Mouse (Mus musculus): ENCODE data around the gene Ly6g6e. TPM values are rescaled to one million over a fixed set of nuclear protein-coding genes. Genes with fewer than 3 reads are reported as not detected.

Ly6g6e gene
- total and polyA plus RNA-seq, 3 experiments, result 0.23 TPM; not detected in 2

DNA sequence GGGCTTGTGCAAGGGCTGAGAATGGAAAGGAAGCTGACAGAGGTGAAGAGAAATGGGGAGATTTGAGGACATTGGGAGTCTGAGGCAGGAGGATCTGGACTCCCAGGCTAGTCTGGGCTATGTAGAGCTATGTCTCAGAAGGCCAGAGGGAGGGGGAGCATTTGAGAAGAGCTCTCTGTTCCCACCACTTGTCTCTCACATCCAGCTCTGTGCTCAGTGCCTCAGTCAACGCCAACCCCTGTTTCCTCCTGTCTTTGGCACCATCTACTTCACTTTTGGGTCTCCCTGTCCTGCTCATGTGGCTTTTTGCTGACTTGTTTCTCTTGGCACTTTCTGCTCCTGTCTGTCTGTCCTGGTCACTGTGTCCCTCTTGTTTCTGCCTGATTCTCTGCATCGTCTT is 583 bp downstream of the Ly6g6e start:
- Histone ChIP-seq H3K27ac (ENCODE audit: control insufficient read depth, low read depth, low read length) (no peak overlapping the region), H3K4me1 (ENCODE audit: control insufficient read depth in 1 of 2, insufficient read depth in 2 of 2, low read length in 2 of 2) (peaks cover 15 to 24% of the 10 kb centered on the region in 2 experiments), H3K9ac (ENCODE audit: control insufficient read depth, low read depth, low read length, poor library complexity, severe bottlenecking) (no peak overlapping the region), H3K27me3 (ENCODE audit: control insufficient read depth in 1 of 2, insufficient read depth in 2 of 2, low read length in 2 of 2) (no peaks in the 10 kb centered on the region), H3K79me2 (ENCODE audit: control insufficient read depth, insufficient read depth, low read length, poor library complexity) (no peaks in the 10 kb centered on the region), H3K9me3 (replicated peaks; ENCODE audit: insufficient read depth, low read length) (no peaks in the 10 kb centered on the region), H3K36me3 (ENCODE audit: control insufficient read depth in 1 of 2, insufficient read depth in 2 of 2, low read length in 2 of 2) (peaks cover 0 to 21% of the 10 kb centered on the region in 2 experiments; a peak in 2 of 4 replicates), H3K4me3 (ENCODE audit: control insufficient read depth in 1 of 2, insufficient read depth in 1 of 2, low read depth in 2 of 2, low read length in 2 of 2) (no peak overlapping the region)
- TF ChIP-seq ZMIZ1 (IDR thresholded peaks at IDR 0.05; ENCODE audit: low read depth, low read length) (no peak), MEF2A (IDR thresholded peaks at IDR 0.05; ENCODE audit: extremely low read depth, insufficient replicate concordance, low read depth, low read length, poor library complexity, severe bottlenecking) (no peak), MYB (IDR thresholded peaks at IDR 0.05; ENCODE audit: low read depth, low read length) (no peak), TBP (IDR thresholded peaks at IDR 0.05; ENCODE audit: low read depth, low read length) (no peak), POLR2A (IDR thresholded peaks at IDR 0.05; ENCODE audit: control insufficient read depth in 1 of 2, insufficient read depth in 1 of 2, low read depth in 1 of 2, low read length in 2 of 2, poor library complexity in 1 of 2) (no peak), CHD2 (IDR thresholded peaks at IDR 0.05; ENCODE audit: low read length) (no peak), MAX (IDR thresholded peaks at IDR 0.05; ENCODE audit: low read length) (no peak)
- DNase-seq (ENCODE audit: low read depth, low spot score), result no peak

DNA sequence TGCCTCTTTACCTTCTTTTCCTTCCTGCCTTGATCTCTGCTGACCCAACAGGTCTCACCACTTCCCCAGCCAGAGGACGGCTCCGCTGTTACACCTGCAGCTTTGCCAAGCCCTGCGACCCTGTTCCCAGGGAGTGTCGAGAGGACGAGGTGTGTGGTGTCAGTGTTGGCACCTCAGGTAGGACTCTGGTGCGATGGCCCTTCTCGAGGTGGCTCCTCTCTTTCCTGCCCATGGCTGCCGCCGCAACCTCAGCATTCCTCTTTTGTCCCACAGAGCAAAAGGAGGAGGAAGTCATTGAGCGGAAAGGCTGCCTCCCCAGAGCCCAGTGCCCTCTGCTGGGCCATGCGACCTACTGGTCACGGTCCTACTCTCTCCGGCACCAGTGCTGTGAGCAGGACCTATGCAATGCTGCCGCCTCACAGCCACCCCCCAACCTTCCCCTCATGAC is 1.1 kb downstream of the Ly6g6e start, which contains the start of gene Ly6g6d:
Ly6g6d (minus strand) TSS at position 280 of the 448 bp plus-strand sequence.
- no peaks in the 10 kb centered on the region for H3K27me3 ChIP-seq (ENCODE audit: control insufficient read depth in 1 of 2, insufficient read depth in 2 of 2, low read length in 2 of 2)
- peak within 1 kb of the TSS; percentile 95 for H3K27ac ChIP-seq (ENCODE audit: control insufficient read depth, low read depth, low read length)
- H3K9me3 ChIP-seq (replicated peaks; ENCODE audit: insufficient read depth, low read length), result no peaks in the 10 kb centered on the region
- peaks cover 17 to 29% of the 10 kb centered on the region in 2 experiments for H3K4me1 ChIP-seq (ENCODE audit: control insufficient read depth in 1 of 2, insufficient read depth in 2 of 2, low read length in 2 of 2)
- H3K79me2 ChIP-seq (ENCODE audit: control insufficient read depth, insufficient read depth, low read length, poor library complexity), result no peaks in the 10 kb centered on the region
- TF ChIP-seq USF1 (IDR thresholded peaks at IDR 0.05; ENCODE audit: low read depth, low read length) (no peak), E2F4 (IDR thresholded peaks at IDR 0.05; ENCODE audit: borderline replicate concordance, low read depth, low read length) (no peak), TCF12 (IDR thresholded peaks at IDR 0.05; ENCODE audit: low read depth, low read length) (no peak), POLR2AphosphoS2 (IDR thresholded peaks at IDR 0.05; ENCODE audit: low read length) (no peak), ZNF384 (IDR thresholded peaks at IDR 0.05; ENCODE audit: low read depth, low read length) (no peak), POLR2AphosphoS5 (IDR thresholded peaks at IDR 0.05; ENCODE audit: borderline replicate concordance, low read depth, low read length) (no peak), ZMIZ1 (IDR thresholded peaks at IDR 0.05; ENCODE audit: low read depth, low read length) (no peak), ZKSCAN1 (IDR thresholded peaks at IDR 0.05; ENCODE audit: low read depth, low read length) (no peak), BHLHE40 (IDR thresholded peaks at IDR 0.05; ENCODE audit: borderline replicate concordance, low read depth, low read length) (no peak), ELF1 (IDR thresholded peaks at IDR 0.05; ENCODE audit: low read depth, low read length) (no peak)
- no peak for DNase-seq (ENCODE audit: low read depth, low spot score)
- H3K36me3 ChIP-seq (ENCODE audit: control insufficient read depth in 1 of 2, insufficient read depth in 2 of 2, low read length in 2 of 2), result peaks cover 0 to 24% of the 10 kb centered on the region in 2 experiments; a peak in 2 of 4 replicates
- no peak within 1 kb of the TSS for H3K4me3 ChIP-seq (ENCODE audit: control insufficient read depth in 1 of 2, insufficient read depth in 1 of 2, low read depth in 2 of 2, low read length in 2 of 2)
- peak within 1 kb of the TSS; percentile 50 for H3K9ac ChIP-seq (ENCODE audit: control insufficient read depth, low read depth, low read length, poor library complexity, severe bottlenecking)
